Mouse (Mus musculus): ENCODE data around the gene Pcnx2. TPM values are rescaled to one million over a fixed set of nuclear protein-coding genes. Genes with fewer than 3 reads are reported as not detected.

Gene Pcnx2
- polyA plus RNA-seq, 1 experiment from 2014 or later: 0.10 TPM

DNA sequence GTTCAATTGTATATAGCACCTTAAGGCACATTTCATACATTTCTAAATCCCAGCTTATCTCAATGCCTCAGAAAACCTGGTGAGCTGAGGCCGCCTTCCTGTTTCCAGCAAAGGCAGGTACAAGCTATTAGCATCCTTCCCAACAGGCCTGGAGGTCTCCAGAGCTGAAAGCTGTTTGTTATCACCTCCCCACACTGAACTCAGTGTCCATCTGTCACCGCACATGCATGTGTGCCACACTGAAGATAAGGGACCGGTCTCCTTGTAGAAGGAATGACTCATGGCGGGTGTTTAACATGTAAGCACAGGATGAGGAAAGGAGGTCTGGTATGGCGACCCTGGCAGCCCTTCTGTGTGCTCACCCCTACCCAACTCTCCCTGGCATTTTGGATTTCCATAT lies 186.6 kb downstream of the Pcnx2 start:
- H3K9ac ChIP-seq: no peak overlapping the region
- H3K9me3 ChIP-seq (replicated peaks): peaks cover 2% of the 10 kb centered on the region; the same call in 1 of the 2 replicates
- H3K27me3 ChIP-seq (replicated peaks): no peaks in the 10 kb centered on the region
- H3K36me3 ChIP-seq: no peaks in the 10 kb centered on the region
- no peak overlapping the region for H3K4me3 ChIP-seq
- WGBS: 47% methylated on average over 5 of the region's 5 CpGs
- no peak overlapping the region for H3K4me2 ChIP-seq
- H3K4me1 ChIP-seq (replicated peaks): peaks cover 4% of the 10 kb centered on the region
- ATAC-seq (ENCODE audit: insufficient number of reproducible peaks, low FRiP score): peak; percentile 89
- H3K27ac ChIP-seq (ENCODE audit: poor library complexity, severe bottlenecking): no peak overlapping the region

DNA sequence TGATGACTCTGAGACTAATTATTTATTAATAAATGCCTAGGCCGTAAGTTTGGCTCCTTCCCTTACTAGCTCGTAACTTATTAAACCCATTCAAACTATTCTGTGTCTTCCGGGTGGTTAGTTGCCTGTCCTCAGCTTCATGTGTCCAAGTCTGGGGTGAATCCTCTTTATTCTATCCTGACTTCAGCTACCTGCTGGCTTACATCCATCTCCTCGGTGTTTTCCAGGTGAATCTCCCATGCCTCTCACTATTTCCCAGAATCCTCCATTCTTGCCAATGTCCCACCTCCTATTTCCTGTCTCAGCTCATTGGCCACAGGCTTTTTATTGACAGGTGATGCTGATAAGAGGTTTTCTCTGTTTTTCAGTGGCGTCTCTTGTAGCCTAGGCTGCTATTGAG lies 188.9 kb downstream of the Pcnx2 start:
- no peak overlapping the region for H3K4me2 ChIP-seq
- H3K9me3 ChIP-seq (replicated peaks): peaks cover 2% of the 10 kb centered on the region; the same call in 1 of the 2 replicates
- no peaks in the 10 kb centered on the region for H3K27me3 ChIP-seq (replicated peaks)
- H3K4me1 ChIP-seq (replicated peaks): no peaks in the 10 kb centered on the region
- no peak overlapping the region for H3K9ac ChIP-seq
- ATAC-seq (ENCODE audit: insufficient number of reproducible peaks, low FRiP score): no peak
- no peaks in the 10 kb centered on the region for H3K36me3 ChIP-seq
- no peak overlapping the region for H3K27ac ChIP-seq (ENCODE audit: poor library complexity, severe bottlenecking)
- 77% methylated on average over 5 of the region's 5 CpGs for WGBS
- H3K4me3 ChIP-seq: no peak overlapping the region

DNA sequence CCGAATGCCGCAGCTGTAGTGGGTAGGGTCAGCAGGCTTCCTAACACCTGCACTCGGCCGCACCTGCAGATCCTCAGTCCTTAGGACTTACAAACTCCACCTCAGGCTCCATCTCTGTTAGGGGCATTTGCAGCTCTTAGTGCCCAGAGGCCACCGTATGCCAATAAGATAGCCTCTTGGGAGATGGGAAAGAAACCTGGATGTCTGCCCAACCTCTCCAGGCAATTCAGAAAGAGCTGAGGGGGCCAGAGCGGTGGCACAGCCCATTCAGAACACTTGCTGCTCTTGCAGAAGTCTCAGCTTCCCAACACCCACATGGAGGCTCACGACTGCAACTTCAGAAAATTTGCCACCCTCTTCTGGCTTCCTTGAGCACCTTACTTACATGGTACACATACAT lies 192.3 kb downstream of the Pcnx2 start:
- no peak for ATAC-seq (ENCODE audit: insufficient number of reproducible peaks, low FRiP score)

DNA sequence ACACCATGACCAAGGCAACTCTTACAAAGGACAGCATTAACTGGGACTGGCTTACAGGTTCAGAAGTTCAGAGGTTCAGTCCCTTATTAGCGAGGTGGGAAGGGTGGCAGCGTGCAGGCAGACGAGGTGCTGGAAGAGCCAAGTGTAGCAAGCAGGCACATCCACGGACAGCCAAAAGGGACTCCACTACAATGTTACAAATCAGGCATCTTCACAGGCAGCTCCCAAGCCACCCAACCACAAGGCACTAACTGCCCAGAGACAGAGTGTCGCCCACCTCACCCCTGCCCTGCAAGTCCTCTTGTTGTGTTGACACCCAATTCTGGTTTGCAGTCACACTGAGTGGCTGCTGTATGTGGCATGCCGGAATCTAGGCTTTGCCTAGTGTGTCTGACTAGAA lies 193.7 kb downstream of the Pcnx2 start:
- WGBS: 86% methylated on average over 6 of the region's 6 CpGs
- no peak overlapping the region for H3K27ac ChIP-seq (ENCODE audit: poor library complexity, severe bottlenecking)
- H3K4me2 ChIP-seq: no peak overlapping the region
- H3K4me1 ChIP-seq (replicated peaks): no peaks in the 10 kb centered on the region
- no peaks in the 10 kb centered on the region for H3K36me3 ChIP-seq
- ATAC-seq (ENCODE audit: insufficient number of reproducible peaks, low FRiP score): no peak
- no peaks in the 10 kb centered on the region for H3K27me3 ChIP-seq (replicated peaks)
- H3K9me3 ChIP-seq (replicated peaks): no peaks in the 10 kb centered on the region
- no peak overlapping the region for H3K4me3 ChIP-seq
- no peak overlapping the region for H3K9ac ChIP-seq

More for the DNA sequence above, 192.3 kb downstream of the Pcnx2 start:
- Histone ChIP-seq H3K27ac (ENCODE audit: poor library complexity, severe bottlenecking) (no peak overlapping the region), H3K4me3 (no peak overlapping the region), H3K9me3 (replicated peaks) (no peaks in the 10 kb centered on the region), H3K4me1 (replicated peaks) (no peaks in the 10 kb centered on the region), H3K27me3 (replicated peaks) (no peaks in the 10 kb centered on the region), H3K9ac (no peak overlapping the region), H3K36me3 (no peaks in the 10 kb centered on the region), H3K4me2 (no peak overlapping the region)
- WGBS: 77% methylated on average over 7 of the region's 7 CpGs

DNA sequence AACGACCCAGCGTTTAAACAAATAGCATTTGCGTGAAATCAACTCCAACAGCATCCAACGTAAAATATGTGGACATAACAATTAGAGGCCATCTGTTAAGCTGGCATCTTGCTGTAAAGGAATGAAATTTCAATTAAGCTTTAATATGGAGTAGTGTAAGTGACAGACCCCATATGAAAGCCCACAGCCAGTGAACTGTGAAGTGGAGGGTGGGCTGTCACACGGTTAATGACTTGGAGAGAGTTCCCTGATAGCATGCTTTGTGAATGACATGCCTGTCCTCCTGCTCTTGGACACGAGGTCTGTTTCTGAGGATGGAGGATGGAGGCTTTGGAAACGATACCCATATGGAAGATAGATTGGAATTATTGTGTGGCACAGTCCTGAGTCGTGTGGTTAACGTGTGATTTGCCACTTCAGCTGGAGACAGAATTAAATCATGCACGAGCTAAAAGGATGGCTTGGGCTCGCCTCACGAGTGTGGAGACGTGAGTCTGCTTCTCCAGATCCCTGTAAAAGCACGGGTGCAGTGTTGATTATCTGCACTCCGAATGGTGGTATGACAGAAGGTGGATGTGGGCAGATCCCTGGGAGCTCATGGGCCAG lies 195.1 kb downstream of the Pcnx2 start:
- Histone ChIP-seq H3K27me3 (replicated peaks) (no peaks in the 10 kb centered on the region), H3K4me1 (replicated peaks) (no peaks in the 10 kb centered on the region), H3K9me3 (replicated peaks) (peaks cover 3% of the 10 kb centered on the region; the same call in 1 of the 2 replicates), H3K4me3 (no peak overlapping the region), H3K36me3 (no peaks in the 10 kb centered on the region), H3K9ac (no peak overlapping the region), H3K27ac (ENCODE audit: poor library complexity, severe bottlenecking) (no peak overlapping the region), H3K4me2 (no peak overlapping the region)
- WGBS: 74% methylated on average over 15 of the region's 15 CpGs
- no peak for ATAC-seq (ENCODE audit: insufficient number of reproducible peaks, low FRiP score)

Other genes with a start within 250 kb of the Pcnx2 start
- gene Map10, start 228.5 kb downstream of the Pcnx2 start, polyA plus RNA-seq (2016; fragmentation: Nextera tagmentation; extraction: Ambion mirVana): 7.9 and 8.2 TPM in 2 replicates
- gene Ntpcr, start 168.4 kb downstream of the Pcnx2 start, polyA plus RNA-seq (2016; fragmentation: Nextera tagmentation; extraction: Ambion mirVana): 24.5 and 25.3 TPM in 2 replicates
- gene Map3k21, start 12.1 kb upstream of the Pcnx2 start, polyA plus RNA-seq (2016; fragmentation: Nextera tagmentation; extraction: Ambion mirVana): 0.09 and 0.13 TPM in 2 replicates
- 2.0 and 2.6 TPM in 2 replicates for gene Kcnk1, start 96.9 kb upstream of the Pcnx2 start, polyA plus RNA-seq (2016; fragmentation: Nextera tagmentation; extraction: Ambion mirVana)

Measured in heart, embryonic 12.5 days (tissue).